Mouse (Mus musculus) left cerebral cortex, adult 2 months (tissue): ENCODE results near the gene Mgea5. TPM values are rescaled to one million over a fixed set of nuclear protein-coding genes. Genes with fewer than 3 reads are reported as not detected.

Experiments
- DNase-seq, 2 experiments: peaks; one replicate each; pipeline ENCODE4 v3.0.0; 2021 to 2022; ENCODE audit warnings: low spot score in 2 of 2, mixed read lengths in 1 of 2; ENCODE audit errors: extremely low spot score in 1 of 2
- H3K27ac ChIP-seq: fragments of 200-600 bp; 2 replicates; pipeline ENCODE4 v1.8.1; 2022
- H3K4me3 ChIP-seq: fragments of 200-600 bp; 2 replicates; pipeline ENCODE4 v1.8.1; 2022
- CTCF ChIP-seq: fragments of 200-600 bp; IDR thresholded peaks from 2 replicates; pipeline ENCODE4 v1.8.1; 2022; ENCODE audit warnings: antibody characterized with exemption, mild to moderate bottlenecking, moderate library complexity
- intact Hi-C: fragments of 180-260 bp; cut with DNase I; formaldehyde crosslinking; loops from one replicate; pipeline ENCODE4 v1.15.1; 2025
- total RNA-seq, 2 experiments: library from RNA; stranded (reverse); gene quantifications; 2 replicates each; pipeline ENCODE4 v1.2.3; 2021

Mgea5 gene
- total RNA-seq, 2 experiments from 2014 or later = 164 to 176 TPM

- intact Hi-C loops = no loop called here
- Histone ChIP-seq H3K27ac (no peak overlapping the region), H3K4me3 (peak overlapping the region; percentile 24)
- TF ChIP-seq CTCF = no peak
- peak in 1 of 2 experiments; percentile 20 for DNase-seq
Observed at GRCm38 (mm10) chr19:45736855-45737207, 46.8 kb downstream of the Mgea5 start.

GRCm38 (mm10) chr19:45736241-45736640 is 47.4 kb downstream of the Mgea5 start:
- H3K4me3 ChIP-seq = no peak overlapping the region
- intact Hi-C loops = no loop called here
- no peak for DNase-seq
- H3K27ac ChIP-seq = no peak overlapping the region
- no peak for TF ChIP-seq CTCF

GRCm38 (mm10) chr19:45734762-45735161 is 48.9 kb downstream of the Mgea5 start:
- TF ChIP-seq CTCF = no peak
- DNase-seq = no peak
- Histone ChIP-seq H3K27ac (no peak overlapping the region), H3K4me3 (no peak overlapping the region)
- intact Hi-C loops = no loop called here

GRCm38 (mm10) chr19:45734191-45734590 is 49.4 kb downstream of the Mgea5 start:
- no peak overlapping the region for H3K4me3 ChIP-seq
- no peak for DNase-seq
- no peak for TF ChIP-seq CTCF
- H3K27ac ChIP-seq = no peak overlapping the region
- intact Hi-C loops = no loop called here

- Histone ChIP-seq H3K4me3 (no peak overlapping the region), H3K27ac (no peak overlapping the region)
- intact Hi-C loops = no loop called here
- TF ChIP-seq CTCF = no peak
- no peak for DNase-seq
Observed at GRCm38 (mm10) chr19:45733564-45733963, 50.1 kb downstream of the Mgea5 start.

- intact Hi-C loops = no loop called here
- H3K27ac ChIP-seq = no peak overlapping the region
- TF ChIP-seq CTCF = no peak
- H3K4me3 ChIP-seq = no peak overlapping the region
- DNase-seq = no peak
Observed at GRCm38 (mm10) chr19:45731658-45732057, 52.0 kb downstream of the Mgea5 start.

- TF ChIP-seq CTCF = no peak
- intact Hi-C loops = no loop called here
- no peak overlapping the region for H3K4me3 ChIP-seq
- DNase-seq = no peak
- no peak overlapping the region for H3K27ac ChIP-seq
Observed at GRCm38 (mm10) chr19:45730042-45730441, 53.6 kb downstream of the Mgea5 start.

GRCm38 (mm10) chr19:45727231-45727630 is 56.4 kb downstream of the Mgea5 start:
- Histone ChIP-seq H3K27ac (no peak overlapping the region), H3K4me3 (no peak overlapping the region)
- intact Hi-C loops = no loop called here
- TF ChIP-seq CTCF = no peak
- no peak for DNase-seq

- no peak for DNase-seq
- H3K27ac ChIP-seq = no peak overlapping the region
- intact Hi-C loops = no loop called here
- H3K4me3 ChIP-seq = no peak overlapping the region
- no peak for TF ChIP-seq CTCF
Observed at GRCm38 (mm10) chr19:45725677-45726277, 57.9 kb downstream of the Mgea5 start.

- TF ChIP-seq CTCF = peak; percentile 10; the same call in 1 of the 2 replicates
- Histone ChIP-seq H3K4me3 (no peak overlapping the region), H3K27ac (no peak overlapping the region)
- intact Hi-C loops = no loop called here
- DNase-seq = no peak
Observed at GRCm38 (mm10) chr19:45722188-45722587, 61.4 kb downstream of the Mgea5 start.

- no peak for DNase-seq
- intact Hi-C loops = no loop called here
- H3K4me3 ChIP-seq = no peak overlapping the region
- no peak for TF ChIP-seq CTCF
- no peak overlapping the region for H3K27ac ChIP-seq
Observed at GRCm38 (mm10) chr19:45718286-45718685, 65.4 kb downstream of the Mgea5 start.

GRCm38 (mm10) chr19:45717493-45718220 is 66.0 kb downstream of the Mgea5 start:
- peak overlapping the region; percentile 2; the same call in 1 of the 2 replicates for H3K4me3 ChIP-seq
- intact Hi-C loops = no loop called here
- no peak overlapping the region for H3K27ac ChIP-seq
- TF ChIP-seq CTCF = peak; percentile 46
- peak in 1 of 2 experiments; percentile 27 for DNase-seq

- TF ChIP-seq CTCF = no peak
- H3K4me3 ChIP-seq = no peak overlapping the region
- DNase-seq = no peak
- intact Hi-C loops = no loop called here
- no peak overlapping the region for H3K27ac ChIP-seq
Observed at GRCm38 (mm10) chr19:45708704-45709103, 74.9 kb downstream of the Mgea5 start.

Other genes starting within 250 kb of the Mgea5 start
- gene Poll, start 223.3 kb downstream of the Mgea5 start, total RNA-seq = 10 to 100 TPM in 1 of 2 experiments, 1 to 10 TPM in 1; 9.7 to 10.3 TPM
- gene Gm17018, start 223.2 kb downstream of the Mgea5 start, total RNA-seq = 10 to 100 TPM; 76.2 to 79.1 TPM
- gene Fbxw4, start 123.5 kb downstream of the Mgea5 start, total RNA-seq = 10 to 100 TPM; 41.2 to 41.7 TPM
- gene Fgf8, start 40.9 kb downstream of the Mgea5 start, total RNA-seq = not detected
- gene Npm3, start 34.2 kb downstream of the Mgea5 start, total RNA-seq = 1 to 10 TPM; 4.1 to 6.8 TPM
- 100 to 1,000 TPM; 142 to 170 TPM for gene Kcnip2, start 32.2 kb upstream of the Mgea5 start, total RNA-seq
- 10 to 100 TPM; 19.4 to 20.9 TPM for gene Armh3, start 214.7 kb upstream of the Mgea5 start, total RNA-seq
- 1 to 10 TPM; 6.0 to 7.4 TPM for gene Hps6, start 219.7 kb upstream of the Mgea5 start, total RNA-seq